Mouse (Mus musculus): ENCODE data around the gene Wdfy1.

Gene Wdfy1

DNA sequence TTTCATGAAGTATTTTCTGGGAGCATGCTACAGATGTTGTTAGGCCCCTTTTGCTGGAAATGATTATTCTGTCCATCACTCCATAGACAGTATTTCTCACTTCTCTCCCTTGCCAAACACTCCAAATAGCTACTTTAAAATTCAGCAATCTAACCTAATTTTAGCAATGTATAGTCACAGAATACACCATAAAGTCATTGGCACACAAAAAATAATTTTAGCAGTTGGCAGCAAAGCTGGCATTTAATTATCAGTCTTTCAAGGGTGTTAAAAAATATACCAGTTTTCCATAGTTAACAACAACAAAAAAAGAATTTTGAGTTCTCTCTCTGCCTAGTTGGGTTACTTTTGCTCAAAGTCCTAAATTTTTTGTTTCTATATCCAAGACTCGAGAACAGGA, 118.5 kb downstream of the Wdfy1 start:
- DNase-seq (ENCODE audit: low spot score in 2 of 2) = no peak

DNA sequence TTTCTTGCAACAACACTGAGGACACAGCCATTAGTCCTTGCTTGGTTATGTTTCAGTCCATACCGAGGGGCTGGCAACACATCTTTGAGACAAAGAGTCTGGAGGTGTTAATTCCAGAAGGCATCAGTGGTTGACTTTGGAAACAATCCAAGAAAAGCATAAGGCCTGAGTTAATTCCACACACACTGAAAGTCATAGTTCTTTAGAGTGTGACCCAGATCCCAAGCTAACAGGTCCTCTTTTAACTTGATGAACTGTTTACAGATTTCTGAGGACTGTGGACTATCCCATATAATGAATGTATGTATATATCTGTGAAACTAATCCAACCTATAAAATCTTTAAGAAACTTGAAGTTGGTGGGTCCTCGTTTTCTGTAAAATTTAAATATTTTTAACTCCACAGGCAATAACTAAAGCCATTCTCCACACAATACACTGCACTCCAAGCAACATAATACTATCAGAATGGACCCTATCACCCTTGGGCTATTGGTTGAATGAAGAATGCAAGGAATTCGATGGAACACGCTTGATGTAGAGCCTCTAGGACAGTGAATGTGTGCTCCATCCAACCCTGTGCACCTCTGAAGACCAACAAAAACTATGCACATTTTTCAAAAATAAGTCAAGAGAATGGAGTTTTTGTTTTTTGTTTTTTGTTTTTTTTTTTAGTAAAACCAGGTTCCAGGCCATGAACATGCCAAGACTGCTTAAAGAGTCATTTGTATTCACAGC, 120.0 kb downstream of the Wdfy1 start:
- no peak for DNase-seq (ENCODE audit: low spot score in 2 of 2)

DNA sequence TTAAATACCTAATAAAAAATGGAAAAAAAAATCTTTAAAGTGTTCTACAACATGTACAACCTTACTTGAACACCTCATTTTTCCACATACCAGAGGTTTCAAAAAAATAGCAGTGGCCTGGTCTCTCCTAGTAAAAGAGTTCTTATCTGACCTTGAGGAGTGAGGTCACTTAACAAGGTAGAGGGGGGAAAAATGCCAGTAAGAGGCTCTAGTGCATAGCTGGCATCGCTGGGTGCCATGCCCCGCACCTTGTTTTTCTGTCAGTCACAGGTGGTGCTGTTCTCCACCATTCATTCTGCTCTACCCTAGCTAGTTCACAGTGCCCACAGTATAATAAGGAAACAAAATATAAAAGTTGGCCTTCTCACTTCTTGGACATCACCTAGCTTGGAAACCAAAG, 121.0 kb downstream of the Wdfy1 start:
- no peak for DNase-seq (ENCODE audit: low spot score in 2 of 2)
